Mouse (Mus musculus): ENCODE results near the gene Prdx4. TPM values are rescaled to one million over a fixed set of nuclear protein-coding genes. Genes with fewer than 3 reads are reported as not detected.

Prdx4 gene
- polyA plus RNA-seq, 1 experiment from 2014 or later: 239 TPM

GRCm38 (mm10) chrX:155306390-155306789, 34.2 kb downstream of the Prdx4 start:
- Histone ChIP-seq H3K27me3 (ENCODE audit: control insufficient read depth, insufficient read depth, low read length) (no peaks in the 10 kb centered on the region), H3K27ac (ENCODE audit: low read depth, low read length) (no peak overlapping the region), H3K9me3 (ENCODE audit: control insufficient read depth, low read length) (no peaks in the 10 kb centered on the region), H3K4me3 (ENCODE audit: low read depth, low read length) (no peak overlapping the region), H3K4me1 (replicated peaks; ENCODE audit: control insufficient read depth, insufficient read depth, low read length) (no peaks in the 10 kb centered on the region), H3K4me2 (ENCODE audit: low read depth, low read length, severe bottlenecking) (no peak overlapping the region), H3K36me3 (ENCODE audit: control insufficient read depth, insufficient read depth, low read length) (no peaks in the 10 kb centered on the region), H3K9ac (ENCODE audit: low read length) (no peak overlapping the region)
- DNase-seq (ENCODE audit: low spot score): no peak
- 100% methylated on average over 2 of the region's 2 CpGs for WGBS
- no peak for ATAC-seq (replicated peaks; ENCODE audit: low FRiP score)

GRCm38 (mm10) chrX:155280427-155281044, 60.0 kb downstream of the Prdx4 start:
- Histone ChIP-seq H3K27ac (ENCODE audit: low read depth, low read length) (no peak overlapping the region), H3K27me3 (ENCODE audit: control insufficient read depth, insufficient read depth, low read length) (no peaks in the 10 kb centered on the region), H3K4me1 (replicated peaks; ENCODE audit: control insufficient read depth, insufficient read depth, low read length) (no peaks in the 10 kb centered on the region), H3K9me3 (ENCODE audit: control insufficient read depth, low read length) (no peaks in the 10 kb centered on the region), H3K9ac (ENCODE audit: low read length) (no peak overlapping the region), H3K4me3 (ENCODE audit: low read depth, low read length) (no peak overlapping the region), H3K36me3 (ENCODE audit: control insufficient read depth, insufficient read depth, low read length) (no peaks in the 10 kb centered on the region), H3K4me2 (ENCODE audit: low read depth, low read length, severe bottlenecking) (no peak overlapping the region)
- 68% methylated on average over 1 of the region's 1 CpGs for WGBS
- ATAC-seq (replicated peaks; ENCODE audit: low FRiP score): no peak
- DNase-seq (ENCODE audit: low spot score): no peak

- Histone ChIP-seq H3K9ac (ENCODE audit: low read length) (no peak overlapping the region), H3K9me3 (ENCODE audit: control insufficient read depth, low read length) (no peaks in the 10 kb centered on the region), H3K27me3 (ENCODE audit: control insufficient read depth, insufficient read depth, low read length) (no peaks in the 10 kb centered on the region), H3K4me2 (ENCODE audit: low read depth, low read length, severe bottlenecking) (no peak overlapping the region), H3K4me1 (replicated peaks; ENCODE audit: control insufficient read depth, insufficient read depth, low read length) (no peaks in the 10 kb centered on the region), H3K27ac (ENCODE audit: low read depth, low read length) (no peak overlapping the region), H3K36me3 (ENCODE audit: control insufficient read depth, insufficient read depth, low read length) (no peaks in the 10 kb centered on the region), H3K4me3 (ENCODE audit: low read depth, low read length) (no peak overlapping the region)
- ATAC-seq (replicated peaks; ENCODE audit: low FRiP score): no peak
- WGBS: 73% methylated on average over 4 of the region's 4 CpGs
- no peak for DNase-seq (ENCODE audit: low spot score)
Observed at GRCm38 (mm10) chrX:155278483-155278882, 62.1 kb downstream of the Prdx4 start.

Other genes starting within 250 kb of the Prdx4 start
- gene Magea2, start 247.1 kb downstream of the Prdx4 start, polyA plus RNA-seq (2014; fragmentation: Nextera tagmentation; extraction: Ambion mirVana): not detected in 2 replicates
- not detected in 2 replicates for gene Cldn34b2, start 212.3 kb downstream of the Prdx4 start, polyA plus RNA-seq (2014; fragmentation: Nextera tagmentation; extraction: Ambion mirVana)
- gene Sat1, start 124.3 kb downstream of the Prdx4 start, polyA plus RNA-seq (2014; fragmentation: Nextera tagmentation; extraction: Ambion mirVana): 64.3 and 65.1 TPM in 2 replicates
- gene Acot9, start 78.3 kb downstream of the Prdx4 start, polyA plus RNA-seq (2014; fragmentation: Nextera tagmentation; extraction: Ambion mirVana): 17.3 and 17.9 TPM in 2 replicates